Mouse (Mus musculus) kidney, adult 2 months (tissue): ENCODE data around the gene Vat1l.

Source experiments
- CTCF ChIP-seq: fragments of 200-500 bp; conservative IDR thresholded peaks from 2 replicates; pipeline ENCODE4 v1.5.1; 2011; ENCODE audit warnings: low read depth, mild to moderate bottlenecking, control low read depth, low read length, moderate library complexity, mixed read lengths; ENCODE audit not compliant: insufficient read depth, insufficient read length
- POLR2A ChIP-seq: fragments of 200-500 bp; IDR thresholded peaks from one replicate; pipeline ENCODE4 v1.6.1; 2011; ENCODE audit warnings: low read depth, low read length, control low read depth

DNA sequence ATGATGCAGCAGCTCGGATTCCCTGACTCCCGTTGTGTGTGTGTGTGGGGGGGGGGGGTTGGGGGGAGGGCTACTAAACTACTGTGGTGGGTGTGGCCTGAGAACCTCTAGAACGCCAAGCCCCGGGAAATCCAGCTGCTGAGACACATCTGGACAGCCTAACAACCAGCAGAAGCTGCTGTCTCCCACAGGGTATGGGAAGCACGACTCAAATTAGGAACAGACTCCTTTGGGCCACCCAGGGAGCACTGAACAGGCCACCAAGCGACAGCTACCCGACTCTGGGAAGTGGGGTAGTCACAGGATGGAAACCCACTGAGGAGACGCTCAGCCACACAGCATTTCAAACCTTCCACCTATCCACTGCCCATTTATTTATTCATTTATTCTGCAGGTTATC lies 158.2 kb downstream of the Vat1l start:
- TF ChIP-seq CTCF = no peak
- TF ChIP-seq POLR2A = no peak
